Mouse (Mus musculus) ES-Bruce4 (cell line): ENCODE data around the gene Ptprr. TPM values are rescaled to one million over a fixed set of nuclear protein-coding genes. Genes with fewer than 3 reads are reported as not detected.

Source experiments
- H3K27ac ChIP-seq: 2 replicates; pipeline ENCODE4 v1.5.1; 2012; ENCODE audit warnings: low read length, inconsistent platforms; ENCODE audit not compliant: insufficient read depth
- H3K27me3 ChIP-seq: 2 replicates; pipeline ENCODE4 v1.6.1; 2012; ENCODE audit warnings: mild to moderate bottlenecking, low read length, inconsistent platforms; ENCODE audit not compliant: control insufficient read depth, poor library complexity, insufficient read depth, severe bottlenecking
- H3K36me3 ChIP-seq: 2 replicates; pipeline ENCODE4 v1.6.1; 2012; ENCODE audit warnings: inconsistent platforms, mild to moderate bottlenecking, low read length, moderate library complexity; ENCODE audit not compliant: control insufficient read depth, poor library complexity, insufficient read depth, severe bottlenecking
- H3K4me1 ChIP-seq: one replicate; pipeline ENCODE4 v1.8.1; 2011; ENCODE audit warnings: low read length; ENCODE audit not compliant: control insufficient read depth, insufficient read depth
- H3K4me3 ChIP-seq: 2 replicates; pipeline ENCODE4 v1.5.1; 2011; ENCODE audit warnings: low read depth, mild to moderate bottlenecking, low read length
- H3K9ac ChIP-seq: 2 replicates; pipeline ENCODE4 v1.6.1; 2012; ENCODE audit warnings: low read depth, mild to moderate bottlenecking, inconsistent platforms; ENCODE audit not compliant: poor library complexity, severe bottlenecking
- H3K9me3 ChIP-seq: replicated peaks from 2 replicates; pipeline ENCODE4 v1.6.1; 2012; ENCODE audit warnings: mild to moderate bottlenecking, low read length, inconsistent platforms; ENCODE audit not compliant: control insufficient read depth, poor library complexity, insufficient read depth, severe bottlenecking
- CTCF ChIP-seq: IDR thresholded peaks from one replicate; pipeline ENCODE4 v1.8.1; 2011; ENCODE audit warnings: low read depth, low read length
- EP300 ChIP-seq: IDR thresholded peaks from 2 replicates; pipeline ENCODE4 v1.6.1; 2011; ENCODE audit warnings: low read depth, low read length; ENCODE audit not compliant: insufficient read depth
- POLR2A ChIP-seq: IDR thresholded peaks from one replicate; pipeline ENCODE4 v1.8.1; 2011; ENCODE audit warnings: low read length; ENCODE audit not compliant: insufficient read depth
- polyA plus RNA-seq: library from polyadenylated mRNA; stranded (reverse); fragments of >200 nt; gene quantifications from 2 replicates; pipeline ENCODE4 v1.2.4, GENCODE M21; 2011; ENCODE audit warnings: low read depth; ENCODE audit not compliant: missing spikeins, insufficient read depth, insufficient read length

Gene Ptprr
- polyA plus RNA-seq, 1 experiment: not detected

DNA sequence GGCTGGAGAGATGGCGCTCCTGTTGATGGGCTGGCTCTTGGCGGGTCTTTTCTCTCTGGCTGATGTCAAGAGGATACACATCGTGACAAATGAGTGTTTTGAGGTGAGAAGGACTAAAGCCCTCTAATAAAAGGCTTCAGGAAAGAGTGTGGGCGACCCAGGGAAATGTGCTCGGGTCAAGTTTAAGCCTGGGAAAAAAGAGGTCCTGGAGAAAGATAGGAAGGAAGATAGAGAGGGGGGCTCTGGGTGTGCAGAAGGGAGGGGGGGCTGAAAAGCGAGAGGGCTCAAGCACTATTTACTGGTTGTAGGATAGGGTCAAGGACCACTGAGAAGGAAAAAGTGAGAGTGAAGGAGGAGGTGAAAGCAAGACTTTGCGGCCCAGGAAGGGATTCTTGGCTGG, 282.8 kb downstream of the Ptprr start:
- Histone ChIP-seq H3K4me3 (no peak overlapping the region), H3K27ac (no peak overlapping the region), H3K4me1 (no peaks in the 10 kb centered on the region), H3K9ac (0 out of 2 replicates have a peak overlapping the region, but pooled peaks have one; percentile 23), H3K36me3 (no peaks in the 10 kb centered on the region), H3K9me3 (no peaks in the 10 kb centered on the region), H3K27me3 (peaks cover 11% of the 10 kb centered on the region)
- no peak for TF ChIP-seq EP300

DNA sequence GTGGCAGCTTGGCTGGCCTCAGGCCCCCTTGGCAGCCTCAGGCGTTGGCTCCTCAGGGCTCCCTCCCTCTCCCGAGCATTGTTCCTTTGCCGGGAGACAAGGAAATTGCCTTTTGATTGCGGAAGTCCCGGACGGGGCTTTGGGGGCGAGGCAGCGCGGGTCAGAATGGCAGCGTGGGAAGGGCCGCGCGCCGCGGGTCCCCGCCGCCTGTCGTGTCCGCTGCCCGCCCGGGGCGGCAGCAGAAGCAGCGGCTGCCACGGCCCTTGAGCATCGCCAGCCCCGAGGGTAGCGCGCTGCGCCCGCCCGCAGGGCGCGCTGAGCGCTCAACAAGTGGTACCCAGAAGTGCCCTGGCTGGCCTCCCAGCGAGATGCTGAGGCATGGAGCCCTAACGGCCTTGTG, 283.2 kb downstream of the Ptprr start:
- Histone ChIP-seq H3K4me1 (no peaks in the 10 kb centered on the region), H3K27ac (no peak overlapping the region), H3K4me3 (peak overlapping the region; percentile 35), H3K9ac (0 out of 2 replicates have a peak overlapping the region, but pooled peaks have one; percentile 23), H3K27me3 (peaks cover 11% of the 10 kb centered on the region), H3K9me3 (no peaks in the 10 kb centered on the region), H3K36me3 (no peaks in the 10 kb centered on the region)
- TF ChIP-seq POLR2A: no peak
- TF ChIP-seq EP300: no peak
- TF ChIP-seq CTCF: no peak

- Histone ChIP-seq H3K27ac (no peak overlapping the region), H3K9me3 (no peaks in the 10 kb centered on the region), H3K27me3 (peaks cover 9% of the 10 kb centered on the region), H3K9ac (no peak overlapping the region), H3K36me3 (no peaks in the 10 kb centered on the region), H3K4me3 (no peak overlapping the region), H3K4me1 (no peaks in the 10 kb centered on the region)
- TF ChIP-seq EP300 (no peak), CTCF (no peak), POLR2A (no peak)
These were observed 286.3 kb downstream of the Ptprr start for GRCm38 (mm10) chr10:116304355-116304754.

DNA sequence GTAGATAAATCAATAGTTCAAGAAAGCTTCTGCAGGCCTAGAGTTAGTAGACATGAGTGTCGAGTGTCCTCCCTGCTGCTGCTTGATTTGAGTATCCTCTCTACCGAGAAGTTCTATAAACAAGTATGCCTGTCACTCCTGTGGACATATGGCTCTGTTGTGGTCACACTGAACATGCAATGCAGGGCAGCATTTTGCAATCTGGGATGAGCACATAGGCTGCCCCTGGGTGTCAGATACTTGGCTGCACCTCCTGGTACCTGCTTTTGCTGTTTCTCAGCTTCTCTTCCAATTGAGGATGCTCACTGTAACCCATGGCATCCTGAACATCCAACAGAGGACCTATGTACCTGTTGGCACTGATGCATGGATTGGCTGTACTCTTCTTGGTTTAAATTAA, 291.4 kb downstream of the Ptprr start:
- no peak overlapping the region for H3K4me3 ChIP-seq
- no peak overlapping the region for H3K9ac ChIP-seq
- H3K36me3 ChIP-seq: no peaks in the 10 kb centered on the region
- no peaks in the 10 kb centered on the region for H3K4me1 ChIP-seq
- H3K27ac ChIP-seq: no peak overlapping the region
- H3K9me3 ChIP-seq: no peaks in the 10 kb centered on the region
- no peaks in the 10 kb centered on the region for H3K27me3 ChIP-seq
- no peak for TF ChIP-seq CTCF
- TF ChIP-seq POLR2A: no peak
- no peak for TF ChIP-seq EP300

GRCm38 (mm10) chr10:116310516-116311210, 292.6 kb downstream of the Ptprr start:
- TF ChIP-seq EP300: no peak
- TF ChIP-seq POLR2A: no peak
- TF ChIP-seq CTCF: no peak
- Histone ChIP-seq H3K27ac (no peak overlapping the region), H3K9me3 (no peaks in the 10 kb centered on the region), H3K36me3 (no peaks in the 10 kb centered on the region), H3K4me3 (no peak overlapping the region), H3K27me3 (no peaks in the 10 kb centered on the region), H3K9ac (no peak overlapping the region), H3K4me1 (no peaks in the 10 kb centered on the region)

DNA sequence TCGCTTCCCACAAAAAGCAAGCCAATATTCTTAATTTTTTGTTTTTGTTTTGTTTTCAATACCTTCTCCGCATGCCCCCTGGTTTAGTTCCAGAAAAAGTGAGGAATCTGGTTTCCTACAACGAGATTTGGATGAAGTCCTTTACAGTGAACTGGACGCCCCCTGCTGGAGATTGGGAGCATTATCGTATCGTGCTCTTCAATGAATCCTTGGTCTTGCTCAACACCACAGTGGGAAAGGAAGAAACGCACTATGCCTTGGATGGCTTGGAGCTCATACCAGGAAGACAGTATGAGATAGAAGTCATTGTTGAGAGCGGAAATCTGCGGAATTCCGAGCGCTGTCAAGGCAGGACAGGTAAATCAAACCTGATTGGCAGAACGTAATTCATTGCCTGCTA, 301.2 kb downstream of the Ptprr start:
- TF ChIP-seq EP300 (no peak), CTCF (peak; percentile 32)
- Histone ChIP-seq H3K4me3 (no peak overlapping the region), H3K27ac (no peak overlapping the region), H3K4me1 (no peaks in the 10 kb centered on the region), H3K27me3 (no peaks in the 10 kb centered on the region; the same call in none of the 2 replicates), H3K9me3 (no peaks in the 10 kb centered on the region), H3K9ac (no peak overlapping the region), H3K36me3 (no peaks in the 10 kb centered on the region)

Other genes starting within 250 kb of the Ptprr start
- gene Tspan8, start 201.4 kb upstream of the Ptprr start, polyA plus RNA-seq: 0.58 TPM in 1 of 2 replicates, not detected in the other
- gene 4933416C03Rik, start 95.7 kb downstream of the Ptprr start, polyA plus RNA-seq: not detected in 2 replicates